Mouse (Mus musculus) layer of hippocampus, postnatal 10 days (tissue): ENCODE results near the gene Mageb18. TPM values are rescaled to one million over a fixed set of nuclear protein-coding genes. Genes with fewer than 3 reads are reported as not detected.
"Not testable (repeated sequence)": the region's sequence is repeated elsewhere in the genome, so short reads cannot be mapped to it uniquely, and the experiment has no call there.

Experiments used
- DNase-seq, 2 experiments: peaks; one replicate each; pipeline ENCODE4 v3.0.0; 2021; ENCODE audit warnings: low spot score in 2 of 2
- long read RNA-seq: library from polyadenylated mRNA; stranded (forward); transcript quantifications from one replicate; pipeline ENCODE4 v2.0.0, GENCODE M21; 2023
- total RNA-seq, 2 experiments: library from RNA; stranded (reverse); gene quantifications; 2 replicates each; pipeline ENCODE4 v1.2.3; 2021

Gene Mageb18
- total RNA-seq: not detected
- long read RNA-seq, partial matches to known transcripts: 0 of 1 reads
- long read RNA-seq, other reads (novel, unspliced or antisense): 1 of 1 reads

DNA sequence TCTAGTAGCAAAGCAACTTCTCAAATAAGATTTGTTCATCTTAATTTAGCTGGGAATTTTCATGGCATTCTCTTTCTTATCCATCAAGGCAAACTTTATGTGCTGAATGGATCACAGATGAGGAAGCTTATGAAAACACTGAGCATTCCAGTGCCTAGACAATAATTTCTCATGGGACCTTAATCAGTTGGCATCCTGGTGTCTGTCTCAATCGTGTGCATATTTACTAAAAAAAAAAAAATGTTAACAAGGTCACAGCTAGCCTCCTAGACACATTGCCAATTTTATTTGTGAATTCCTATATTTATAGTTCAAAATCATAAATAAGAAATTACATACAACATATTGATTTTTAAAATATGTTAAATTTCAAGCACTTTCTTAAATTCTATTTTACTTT is at the start of gene Mageb18:
TSS of gene Mageb18 (minus strand) at position 101 of the 400 bp plus-strand sequence.
- no peak for DNase-seq

DNA sequence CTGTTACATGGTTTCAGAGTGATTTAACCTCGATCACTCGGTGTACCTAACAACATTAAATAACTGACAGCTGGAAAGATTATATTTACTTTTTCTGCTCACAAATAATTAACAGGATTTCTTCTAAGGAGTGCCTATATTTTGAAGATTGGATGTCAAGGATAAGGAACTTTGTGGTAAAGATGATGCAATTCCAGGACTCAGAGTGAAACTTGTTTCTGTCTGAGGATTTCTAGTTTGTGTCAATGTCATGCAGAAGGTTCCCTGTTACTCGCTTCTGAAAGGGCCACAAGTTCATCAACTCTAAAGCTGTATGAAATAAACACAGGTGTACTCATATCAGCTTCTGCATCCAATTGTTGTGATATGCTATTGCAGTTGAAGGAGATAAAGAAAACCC is 13.4 kb upstream of the Mageb18 start:
- no peak for DNase-seq

GRCm38 (mm10) chrX:92610466-92610865 is 11.1 kb upstream of the Mageb18 start:
- no peak for DNase-seq

DNA sequence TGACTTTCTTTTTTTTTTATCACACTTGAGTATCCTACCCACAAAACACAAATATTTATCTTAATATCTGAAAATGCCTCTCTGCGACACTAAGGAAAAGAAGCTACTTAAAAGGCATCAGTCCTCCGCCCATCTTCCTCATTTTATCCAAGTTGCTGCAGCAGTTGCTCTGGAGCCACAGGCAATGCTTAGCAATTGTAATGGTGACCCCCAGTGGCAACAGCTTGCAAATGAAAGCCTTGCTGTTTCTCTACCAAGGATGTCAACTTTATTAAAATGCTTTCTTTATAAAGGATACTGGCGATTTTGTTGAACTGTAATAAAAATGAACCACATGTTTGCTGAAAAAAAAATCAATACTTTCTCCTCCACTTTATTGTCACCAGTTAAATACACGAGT is 2.0 kb downstream of the Mageb18 start:
- peak; percentile 20 to 41 for DNase-seq

DNA sequence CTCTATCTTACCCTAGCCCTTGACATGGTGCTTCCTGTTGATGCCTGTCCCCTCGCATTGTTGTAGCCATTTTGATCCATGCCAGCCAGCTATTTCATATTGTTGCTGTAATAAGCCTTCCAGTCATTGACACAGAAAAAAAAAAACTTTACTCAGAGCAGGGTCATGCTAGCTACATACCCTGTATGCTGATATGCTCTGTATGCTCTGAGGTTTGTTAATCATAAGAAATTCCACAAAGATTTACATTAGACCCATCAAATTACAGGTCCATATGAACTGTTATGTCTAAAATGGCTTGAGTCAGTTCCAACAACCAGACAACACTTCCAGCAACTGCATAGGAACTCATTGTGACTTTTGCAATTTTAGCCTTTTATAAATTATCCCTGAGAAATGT is 71.5 kb downstream of the Mageb18 start:
- no peak for DNase-seq

DNA sequence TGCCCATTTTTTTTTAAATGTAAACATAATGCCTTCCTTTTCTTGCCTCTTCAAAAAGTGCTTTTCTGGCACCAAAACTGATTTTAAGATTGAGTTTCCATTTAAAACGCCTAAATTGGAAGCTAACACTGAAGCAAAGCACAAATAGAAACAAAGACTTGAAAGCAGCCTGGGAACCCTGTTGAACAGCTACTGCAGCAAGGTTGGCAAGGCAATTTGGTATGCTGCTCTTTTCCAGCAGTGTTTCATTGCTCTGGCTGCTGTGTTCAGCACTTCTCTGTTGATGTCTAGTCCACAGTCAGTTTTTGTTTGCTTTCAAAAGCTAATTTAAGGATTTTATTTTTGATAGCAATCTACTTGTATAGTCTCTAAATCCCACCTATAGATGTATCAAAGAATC is 101.1 kb downstream of the Mageb18 start:
- no peak for DNase-seq

GRCm38 (mm10) chrX:92489649-92490048 is 109.7 kb downstream of the Mageb18 start, which contains the start of gene Gm5941:
Gene Gm5941, plus strand, starts transcription at chrX:92489949.
- not testable (repeated sequence) for DNase-seq

DNA sequence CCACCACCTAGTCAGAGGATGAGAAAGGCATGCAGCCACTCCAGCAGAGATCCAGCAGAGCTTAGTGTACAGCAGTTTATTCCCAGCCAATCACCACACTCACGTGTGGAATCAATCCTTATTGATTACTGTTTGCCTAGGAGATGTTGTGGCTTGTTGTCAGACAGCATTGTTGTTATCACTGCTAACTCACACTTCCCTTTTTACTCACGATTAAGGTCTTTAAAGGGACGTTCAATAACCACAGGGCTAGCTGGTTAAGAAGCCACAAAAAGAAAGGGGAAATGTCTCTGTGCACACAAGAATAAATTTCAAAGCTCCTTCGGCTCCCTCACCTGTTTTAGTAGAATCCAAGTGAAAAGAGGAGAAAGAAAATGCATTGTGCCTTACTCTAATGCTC is 134.6 kb downstream of the Mageb18 start:
- no peak for DNase-seq

DNA sequence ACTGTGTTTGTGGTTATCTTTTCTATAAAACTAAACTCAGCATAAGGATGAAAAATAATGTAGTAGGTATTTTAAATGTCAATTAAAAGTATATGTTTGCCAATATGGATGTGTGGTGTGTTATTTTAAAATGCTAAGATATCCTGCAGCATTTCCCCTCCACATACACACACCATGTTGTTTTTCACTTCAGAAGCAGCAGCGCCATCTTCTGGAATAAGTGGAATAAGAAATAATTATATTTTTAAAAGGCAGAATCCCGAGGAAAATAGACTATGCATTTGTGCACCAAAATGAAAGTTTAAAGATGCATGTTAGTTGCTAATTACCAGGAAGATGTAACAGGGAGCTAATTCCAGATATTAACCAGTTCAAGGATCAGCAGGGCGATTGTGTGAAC is 138.9 kb downstream of the Mageb18 start:
- no peak for DNase-seq

DNA sequence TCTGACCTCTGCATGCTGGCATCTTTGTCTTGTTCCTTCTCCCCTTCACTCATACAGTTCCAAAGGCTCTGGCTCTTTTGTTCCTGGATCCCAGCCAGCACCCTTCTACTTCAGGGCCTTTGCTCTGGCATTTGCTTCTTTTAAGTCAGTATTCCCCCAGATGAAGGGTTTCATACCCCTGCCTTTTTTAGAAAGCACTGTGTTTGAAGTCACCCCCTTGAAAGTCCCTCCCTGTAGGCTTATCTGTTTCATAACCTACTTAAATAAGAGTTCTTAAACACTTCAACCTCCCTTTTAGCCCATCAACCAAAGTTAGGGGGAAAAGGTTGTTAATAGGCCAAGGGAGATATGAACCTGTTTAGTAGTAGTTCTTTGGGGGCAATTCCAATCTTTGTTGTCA is 212.0 kb downstream of the Mageb18 start:
- no peak for DNase-seq

DNA sequence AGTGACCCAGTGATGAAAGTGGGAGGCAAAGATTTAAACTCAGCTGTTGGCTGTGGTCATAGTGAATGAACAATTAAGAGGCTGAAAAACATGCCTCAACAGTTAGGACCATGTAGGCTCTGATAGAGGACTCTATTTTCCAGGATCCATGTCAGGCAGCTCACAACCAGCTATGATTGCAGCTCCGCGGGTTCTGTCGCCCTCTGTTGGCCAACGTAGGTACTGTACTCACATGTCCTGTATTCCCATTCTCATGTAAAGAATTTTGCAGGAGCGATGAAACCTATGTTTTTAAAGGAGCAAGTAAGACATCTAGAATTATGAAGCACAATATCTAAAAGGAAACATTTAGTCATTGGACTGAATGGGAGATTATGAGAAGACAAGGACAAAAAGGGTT is 256.4 kb downstream of the Mageb18 start:
- DNase-seq: peak; percentile 28 to 35

DNA sequence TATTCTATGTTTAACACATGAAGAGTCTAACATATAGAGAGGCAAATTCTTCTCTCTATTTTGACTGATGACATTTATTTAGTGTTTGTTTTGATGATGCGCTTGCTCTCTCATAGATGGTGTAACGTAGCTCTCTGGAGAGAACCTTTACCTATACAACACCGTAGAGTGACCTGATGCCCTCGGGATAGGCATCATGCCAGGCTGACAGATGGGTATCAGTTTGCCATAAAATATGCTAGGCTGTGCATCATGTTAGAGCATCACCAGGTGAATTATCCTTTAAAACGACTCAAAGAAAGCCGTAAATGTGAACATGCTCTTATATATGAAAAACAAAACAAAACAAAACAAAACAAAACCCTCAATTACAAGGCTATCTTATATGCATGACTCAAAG is 258.5 kb downstream of the Mageb18 start:
- no peak for DNase-seq

GRCm38 (mm10) chrX:92339551-92339950 is 259.8 kb downstream of the Mageb18 start:
- no peak for DNase-seq

DNA sequence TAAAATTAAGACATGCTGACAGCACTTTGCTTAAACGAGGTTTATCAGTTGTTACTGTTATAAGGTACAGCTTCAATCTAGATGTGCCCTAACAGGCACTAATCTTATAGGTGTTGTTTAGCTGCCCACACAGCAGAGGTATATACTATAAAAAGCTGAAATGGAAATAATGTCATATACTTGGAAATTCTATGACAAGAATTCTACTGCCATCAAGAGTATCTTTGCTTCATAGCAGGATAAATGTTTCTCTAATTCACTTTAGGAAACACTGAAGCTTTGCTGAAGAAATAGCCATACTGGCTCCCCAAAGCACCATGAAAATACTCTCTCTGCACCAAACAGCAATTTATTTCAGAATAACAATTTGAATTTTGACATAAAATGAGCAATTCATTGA is 265.9 kb downstream of the Mageb18 start:
- no peak for DNase-seq

DNA sequence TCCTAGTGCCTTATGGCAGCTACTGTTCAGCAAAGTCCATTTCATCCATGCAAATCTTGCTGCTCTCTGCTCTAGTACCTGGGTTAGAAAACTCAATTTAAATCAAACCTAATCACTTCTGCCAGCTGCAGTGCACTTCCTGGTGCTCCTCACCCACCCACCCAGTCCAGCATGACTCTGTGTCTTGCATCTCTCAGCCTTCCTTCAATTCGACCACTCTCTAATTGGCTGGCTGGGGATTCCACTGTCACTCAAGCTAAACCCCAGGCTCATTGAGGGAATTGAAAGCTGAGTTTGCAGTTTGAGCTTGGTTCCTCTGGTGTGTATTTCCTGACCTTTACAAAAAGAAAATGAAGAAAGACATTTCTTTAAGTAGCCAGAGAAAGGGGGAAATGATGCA is 275.8 kb downstream of the Mageb18 start:
- no peak for DNase-seq

DNA sequence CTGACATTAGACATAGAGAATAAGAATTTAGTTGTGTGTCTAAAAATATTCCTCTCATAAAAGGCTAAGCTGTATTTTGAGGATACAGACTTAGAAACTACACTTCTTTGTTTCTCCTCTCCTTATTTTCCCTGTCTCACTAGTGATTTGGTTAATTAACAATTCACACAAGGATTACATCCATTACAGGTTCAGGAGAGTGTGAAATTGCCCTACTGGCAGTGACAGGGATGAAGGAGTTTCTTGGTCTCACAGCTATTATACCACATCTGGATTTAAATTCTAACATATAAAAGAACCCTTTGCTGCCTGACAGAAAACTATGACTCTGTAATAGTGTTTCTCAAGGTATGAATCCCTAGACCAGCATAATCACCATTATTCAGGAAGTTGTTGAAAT is 318.8 kb downstream of the Mageb18 start:
- DNase-seq: no peak

Other genes starting within 250 kb of the Mageb18 start
- gene Gm5941, start 109.6 kb downstream of the Mageb18 start, total RNA-seq: not detected